Comparison of ENCODE assay signal across 11 mouse cellular contexts in genomic region chr11:54067996-54068519, GRCm38 (mm10). TPM values are rescaled to one million over a fixed set of nuclear protein-coding genes. Genes with fewer than 3 reads are reported as not detected.
DNase-seq lines count a peak whose midpoint lies in the region; ATAC-seq lines count a peak whose summit lies in the region.
"Had no signal": no experiment of that assay in that cellular context is flagged by ENCODE, and none has a peak within 500 bp of the region (broad histone marks: within the 10 kb centered on the region; RNA-seq: fewer than 3 reads in every experiment).

No protein-coding gene starts in this region.

- peak overlapping the region; percentile 69; the same call in 1 of the 2 replicates for H3K9ac ChIP-seq in hindbrain, embryonic 14.5 days
- peak overlapping the region; percentile 68 for H3K9ac ChIP-seq in midbrain, embryonic 12.5 days (replicated peaks)

- no peak; the same call in 1 of the 2 replicates for ATAC-seq in hindbrain, embryonic 14.5 days (ENCODE audit: low FRiP score)
- ATAC-seq in midbrain, embryonic 12.5 days (ENCODE audit: low FRiP score, low read depth) = 0 out of 2 replicates have a peak, but pooled peaks have one; percentile 28

- no peak for DNase-seq in heart, embryonic 10.5 days (ENCODE audit: low spot score)
- no peak for DNase-seq in heart, postnatal 4 days
- DNase-seq in hindbrain, embryonic 14.5 days (ENCODE audit: low spot score) = no peak
- DNase-seq in layer of hippocampus, postnatal 14 days (ENCODE audit: low spot score in 2 of 2) = no peak
- DNase-seq in frontal cortex, postnatal 14 days (ENCODE audit: low spot score in 2 of 2) = no peak
- no peak for DNase-seq in urinary bladder, adult 2 months (ENCODE audit: low spot score)
- DNase-seq: cerebellum, adult 2 months had no signal

- WGBS in heart, embryonic 10.5 days = 23% methylated on average over 4 of the region's 4 CpGs
- 30% methylated on average over 4 of the region's 4 CpGs for WGBS in hindbrain, embryonic 14.5 days
- 36% methylated on average over 4 of the region's 4 CpGs for WGBS in midbrain, embryonic 12.5 days

- H3K36me3 ChIP-seq in heart, embryonic 10.5 days = no peaks in the 10 kb centered on the region
- H3K36me3 ChIP-seq in hindbrain, embryonic 14.5 days (replicated peaks; ENCODE audit: control insufficient read depth, insufficient read depth) = no peaks in the 10 kb centered on the region
- no peaks in the 10 kb centered on the region for H3K36me3 ChIP-seq in midbrain, embryonic 12.5 days

- H3K4me3 ChIP-seq in heart, embryonic 10.5 days = peak overlapping the region; percentile 69
- H3K4me3 ChIP-seq in brown adipose tissue, adult 24 weeks (ENCODE audit: insufficient read depth, low read depth, low read length) = peak overlapping the region; percentile 54
- peak overlapping the region; percentile 53 for H3K4me3 ChIP-seq in hindbrain, embryonic 14.5 days (replicated peaks; ENCODE audit: low read length)
- H3K4me3 ChIP-seq in midbrain, embryonic 12.5 days = peak overlapping the region; percentile 57

- H3K27ac ChIP-seq in heart, embryonic 10.5 days = peak overlapping the region; percentile 79
- H3K27ac ChIP-seq in brown adipose tissue, adult 24 weeks (replicated peaks; ENCODE audit: low read depth, low read length) = peak overlapping the region; percentile 57
- H3K27ac ChIP-seq in hindbrain, embryonic 14.5 days = no peak overlapping the region
- H3K27ac ChIP-seq in midbrain, embryonic 12.5 days (replicated peaks) = no peak overlapping the region

- peaks cover 66% of the 10 kb centered on the region for H3K27me3 ChIP-seq in heart, embryonic 10.5 days (ENCODE audit: insufficient read depth, poor library complexity, severe bottlenecking)
- peaks cover 6% of the 10 kb centered on the region; the same call in 1 of the 2 replicates for H3K27me3 ChIP-seq in hindbrain, embryonic 14.5 days (ENCODE audit: control insufficient read depth, insufficient read depth, low read length)
- H3K27me3 ChIP-seq in midbrain, embryonic 12.5 days = peaks cover 24% of the 10 kb centered on the region
- H3K27me3 ChIP-seq: CH12.LX had no signal

- peaks cover 52% of the 10 kb centered on the region for H3K4me1 ChIP-seq in heart, embryonic 10.5 days
- H3K4me1 ChIP-seq in brown adipose tissue, adult 24 weeks (ENCODE audit: control insufficient read depth, insufficient read depth, insufficient read length, low read length) = peaks cover 12% of the 10 kb centered on the region
- peaks cover 11% of the 10 kb centered on the region; the same call in 1 of the 2 replicates for H3K4me1 ChIP-seq in hindbrain, embryonic 14.5 days (replicated peaks; ENCODE audit: control insufficient read depth, insufficient read depth, low read length)
- H3K4me1 ChIP-seq in midbrain, embryonic 12.5 days = peaks cover 29% of the 10 kb centered on the region

- H3K9me3 ChIP-seq in heart, embryonic 10.5 days = no peaks in the 10 kb centered on the region
- no peaks in the 10 kb centered on the region for H3K9me3 ChIP-seq in hindbrain, embryonic 14.5 days (ENCODE audit: control insufficient read depth, low read length)
- no peaks in the 10 kb centered on the region for H3K9me3 ChIP-seq in midbrain, embryonic 12.5 days

- H3K4me2 ChIP-seq in hindbrain, embryonic 14.5 days (replicated peaks) = peak overlapping the region; percentile 95
- H3K4me2 ChIP-seq in midbrain, embryonic 12.5 days (replicated peaks) = peak overlapping the region; percentile 79

RNA-seq across cellular contexts. Expression of gene Pdlim4, which starts 0.8 kb away (rescaled TPM):
- polyA plus RNA-seq in heart, embryonic 10.5 days (2016; fragmentation: Nextera tagmentation; extraction: Ambion mirVana) = 12.9 and 27.8 TPM in 2 replicates
- total RNA-seq in heart, postnatal 4 days (2021) = 10 to 100 TPM; 25.4 to 26.8 TPM
- polyA plus RNA-seq in brown adipose tissue, adult 24 weeks (2012; ENCODE audit: insufficient read depth, insufficient read length, missing spikeins) = 2.9 and 3.5 TPM in 2 replicates
- polyA plus RNA-seq in hindbrain, embryonic 14.5 days (2014; fragmentation: Nextera tagmentation; extraction: Ambion mirVana) = 26.3 and 30.0 TPM in 2 replicates
- polyA plus RNA-seq in midbrain, embryonic 12.5 days (2016; fragmentation: Nextera tagmentation; extraction: Ambion mirVana) = 30.7 and 36.4 TPM in 2 replicates
- 10 to 100 TPM; 17.7 to 17.9 TPM for total RNA-seq in layer of hippocampus, postnatal 14 days (2021)
- polyA plus RNA-seq in urinary bladder, adult 2 months (2012; rRNA removed) = 170 and 183 TPM in 2 replicates
- total RNA-seq: CH12.LX had no signal

RNA-seq across cellular contexts. Expression of gene P4ha2, which starts 31.8 kb away (rescaled TPM):
- polyA plus RNA-seq in heart, embryonic 10.5 days (2016; fragmentation: Nextera tagmentation; extraction: Ambion mirVana) = 57.7 and 69.0 TPM in 2 replicates
- 10 to 100 TPM; 24.6 to 28.1 TPM for total RNA-seq in heart, postnatal 4 days (2021)
- 3.6 and 5.6 TPM in 2 replicates for polyA plus RNA-seq in brown adipose tissue, adult 24 weeks (2012; ENCODE audit: insufficient read depth, insufficient read length, missing spikeins)
- polyA plus RNA-seq in hindbrain, embryonic 14.5 days (2014; fragmentation: Nextera tagmentation; extraction: Ambion mirVana) = 8.9 and 10.4 TPM in 2 replicates
- polyA plus RNA-seq in midbrain, embryonic 12.5 days (2016; fragmentation: Nextera tagmentation; extraction: Ambion mirVana) = 15.3 and 21.0 TPM in 2 replicates
- 10 to 100 TPM; 21.1 to 22.4 TPM for total RNA-seq in layer of hippocampus, postnatal 14 days (2021)
- 26.5 and 26.7 TPM in 2 replicates for polyA plus RNA-seq in urinary bladder, adult 2 months (2012; rRNA removed)
- total RNA-seq: neutrophil, adult 5-6 weeks had no signal

RNA-seq across cellular contexts. Expression of gene Slc22a4, which starts 40.2 kb away (rescaled TPM):
- 3.4 and 4.5 TPM in 2 replicates for polyA plus RNA-seq in heart, embryonic 10.5 days (2016; fragmentation: Nextera tagmentation; extraction: Ambion mirVana)
- 1 to 10 TPM in 1 of 2 experiments, under 1 TPM in 1; 0.86 to 1.4 TPM for total RNA-seq in heart, postnatal 4 days (2021)
- 1.8 and 3.5 TPM in 2 replicates for polyA plus RNA-seq in brown adipose tissue, adult 24 weeks (2012; ENCODE audit: insufficient read depth, insufficient read length, missing spikeins)
- polyA plus RNA-seq in hindbrain, embryonic 14.5 days (2014; fragmentation: Nextera tagmentation; extraction: Ambion mirVana) = 3.4 and 4.0 TPM in 2 replicates
- polyA plus RNA-seq in midbrain, embryonic 12.5 days (2016; fragmentation: Nextera tagmentation; extraction: Ambion mirVana) = 1.3 and 2.1 TPM in 2 replicates
- total RNA-seq in layer of hippocampus, postnatal 14 days (2021) = 1 to 10 TPM; 7.2 to 7.3 TPM
- 1.5 and 2.6 TPM in 2 replicates for polyA plus RNA-seq in urinary bladder, adult 2 months (2012; rRNA removed)
- total RNA-seq: CH12.LX had no signal

Comparison
In these comparisons a context has a peak if more than half of its experiments do, and no peak if none do; other contexts are left out.
1. H3K27ac ChIP-seq: peak in heart, embryonic 10.5 days (single experiment) and brown adipose tissue, adult 24 weeks (single experiment); none in hindbrain, embryonic 14.5 days (single experiment) and midbrain, embryonic 12.5 days (single experiment).
2. Peak in every context shown above with its lines, with median percentiles within 50 percentile points of each other: H3K4me3 ChIP-seq.